Mouse (Mus musculus) liver, embryonic 14.5 days (tissue): ENCODE results near the gene Mapkapk2. TPM values are rescaled to one million over a fixed set of nuclear protein-coding genes. Genes with fewer than 3 reads are reported as not detected.

Experiments
- ATAC-seq: fragments of 200-750 bp; cut with Nextera tagmentation; 2 replicates; pipeline ENCODE4 v1.8.0; 2017; ENCODE audit warnings: moderate number of reproducible peaks, mild to moderate bottlenecking, moderate library complexity; ENCODE audit not compliant: insufficient read depth
- DNase-seq, 3 experiments: peaks; one replicate each; pipeline ENCODE4 v3.0.0-alpha.2; 2012 to 2013; ENCODE audit warnings: low read depth in 3 of 3, low spot score in 3 of 3
- H3K27ac ChIP-seq: fragments of 300-500 bp; sonication (generic); 2 replicates; pipeline ENCODE4 v1.5.1; 2014; ENCODE audit warnings: moderate library complexity, mild to moderate bottlenecking, control low read depth, inconsistent platforms
- H3K27me3 ChIP-seq: fragments of 300-500 bp; sonication (generic); 2 replicates; pipeline ENCODE4 v1.6.1; 2014; ENCODE audit warnings: mild to moderate bottlenecking, low read length, moderate library complexity; ENCODE audit not compliant: control insufficient read depth, insufficient read depth
- H3K36me3 ChIP-seq: fragments of 300-500 bp; sonication (generic); replicated peaks from 2 replicates; pipeline ENCODE4 v1.6.1; 2014; ENCODE audit warnings: low read depth; ENCODE audit not compliant: control insufficient read depth, insufficient read depth
- H3K4me1 ChIP-seq, 2 experiments: fragments of 200-500 bp in 1 of 2; fragments of 300-500 bp in 1 of 2; sonication (generic) in 1 of 2; replicated peaks; 2 replicates each; pipeline ENCODE4 v1.6.1; 2012 to 2014; ENCODE audit warnings: antibody characterized with exemption in 1 of 2, inconsistent platforms in 1 of 2, low read length in 1 of 2; ENCODE audit not compliant: control insufficient read depth in 2 of 2, insufficient read depth in 2 of 2
- H3K4me2 ChIP-seq: fragments of 300-500 bp; sonication (generic); 2 replicates; pipeline ENCODE4 v1.6.1; 2014; ENCODE audit warnings: low read depth, mild to moderate bottlenecking, control low read depth, moderate library complexity
- H3K4me3 ChIP-seq, 2 experiments: fragments of 200-500 bp in 1 of 2; fragments of 300-500 bp in 1 of 2; sonication (generic) in 1 of 2; 2 replicates each; pipeline ENCODE4 v1.5.1; 2012 to 2014; ENCODE audit warnings: low read depth in 2 of 2, low read length in 2 of 2, mild to moderate bottlenecking in 2 of 2, control low read depth in 1 of 2, inconsistent platforms in 1 of 2, moderate library complexity in 1 of 2; ENCODE audit not compliant: insufficient read depth in 1 of 2
- H3K9ac ChIP-seq: fragments of 300-500 bp; sonication (generic); replicated peaks from 2 replicates; pipeline ENCODE4 v1.6.1; 2014; ENCODE audit warnings: mild to moderate bottlenecking, control low read depth, moderate library complexity
- H3K9me3 ChIP-seq: fragments of 300-500 bp; sonication (generic); 2 replicates; pipeline ENCODE4 v1.6.1; 2016; ENCODE audit warnings: low read length, mixed read lengths; ENCODE audit not compliant: control insufficient read depth
- CTCF ChIP-seq: IDR thresholded peaks from 2 replicates; pipeline ENCODE4 v1.5.1; 2016; ENCODE audit warnings: antibody characterized with exemption, low read depth, control low read depth
- EP300 ChIP-seq: IDR thresholded peaks from 2 replicates; pipeline ENCODE4 v1.6.1; 2016; ENCODE audit warnings: antibody characterized with exemption, low read depth
- WGBS: fragments of 180-500 bp; shearing (Covaris S2); extraction: QIAGEN DNeasy Blood & Tissue Kit; methylation state at CpG from one replicate; pipeline ENCODE4 v1.1.7; 2014; ENCODE audit not compliant: insufficient replicate concordance; 5-methylcytosine and 5-hydroxymethylcytosine counted together
- polyA plus RNA-seq, 2 experiments: library from polyadenylated mRNA; depleted of rRNA in 1 of 2; stranded (reverse) in 1 of 2; unstranded in 1 of 2; fragments of >200 nt; fragmentation: Nextera tagmentation in 1 of 2; extraction: Ambion mirVana in 1 of 2; gene quantifications; 2 replicates each; pipeline versions ENCODE4 v1.2.1 to v1.2.3; 2012 to 2014

The Mapkapk2 gene
- polyA plus RNA-seq, 2 experiments = 12.9 to 13.6 TPM

GRCm38 (mm10) chr1:131115932-131116331 is 18.3 kb upstream of the Mapkapk2 start:
- H3K4me2 ChIP-seq = no peak overlapping the region
- H3K4me3 ChIP-seq = no peak overlapping the region
- no peak overlapping the region for H3K27ac ChIP-seq
- no peaks in the 10 kb centered on the region for H3K9me3 ChIP-seq
- TF ChIP-seq EP300 (no peak), CTCF (peak; percentile 87)
- ATAC-seq (peak; percentile 44; the same call in 1 of the 2 replicates), DNase-seq (peak in 2 of 3 experiments; percentile 52 to 66)
- no peaks in the 10 kb centered on the region for H3K36me3 ChIP-seq
- H3K9ac ChIP-seq = no peak overlapping the region
- WGBS = 6% methylated on average over 6 of the region's 6 CpGs
- H3K4me1 ChIP-seq = peaks cover 0 to 9% of the 10 kb centered on the region in 2 experiments; a peak in 2 of 4 replicates
- H3K27me3 ChIP-seq = no peaks in the 10 kb centered on the region; the same call in 1 of the 2 replicates

- no peak for DNase-seq
- no peak for ATAC-seq
- Histone ChIP-seq H3K36me3 (no peaks in the 10 kb centered on the region), H3K9ac (no peak overlapping the region), H3K4me2 (no peak overlapping the region), H3K27me3 (no peaks in the 10 kb centered on the region; the same call in 1 of the 2 replicates), H3K9me3 (no peaks in the 10 kb centered on the region), H3K4me3 (no peak overlapping the region), H3K27ac (no peak overlapping the region), H3K4me1 (peaks cover 0 to 14% of the 10 kb centered on the region in 2 experiments; a peak in 2 of 4 replicates)
- 36% methylated on average over 6 of the region's 6 CpGs for WGBS
- TF ChIP-seq CTCF (peak; percentile 32; the same call in 1 of the 2 replicates), EP300 (no peak)
Observed at GRCm38 (mm10) chr1:131112576-131112975, 14.9 kb upstream of the Mapkapk2 start.

GRCm38 (mm10) chr1:131110525-131111106 is 13.0 kb upstream of the Mapkapk2 start:
- Histone ChIP-seq H3K27ac (no peak overlapping the region), H3K27me3 (no peaks in the 10 kb centered on the region; the same call in 1 of the 2 replicates), H3K9me3 (no peaks in the 10 kb centered on the region), H3K4me3 (no peak overlapping the region), H3K4me1 (peaks cover 0 to 14% of the 10 kb centered on the region in 2 experiments; a peak in 2 of 4 replicates), H3K9ac (no peak overlapping the region), H3K36me3 (no peaks in the 10 kb centered on the region), H3K4me2 (no peak overlapping the region)
- 29% methylated on average over 12 of the region's 12 CpGs for WGBS
- TF ChIP-seq CTCF = no peak
- no peak for TF ChIP-seq EP300
- DNase-seq (no peak), ATAC-seq (no peak)

- DNase-seq = no peak
- Histone ChIP-seq H3K9ac (no peak overlapping the region), H3K27me3 (no peaks in the 10 kb centered on the region), H3K4me1 (peaks cover 0 to 24% of the 10 kb centered on the region in 2 experiments; a peak in 2 of 4 replicates), H3K9me3 (no peaks in the 10 kb centered on the region), H3K36me3 (no peaks in the 10 kb centered on the region), H3K4me2 (no peak overlapping the region), H3K27ac (no peak overlapping the region), H3K4me3 (no peak overlapping the region)
- ATAC-seq = peak; percentile 40; the same call in 1 of the 2 replicates
- 59% methylated on average over 10 of the region's 10 CpGs for WGBS
- no peak for TF ChIP-seq EP300
Observed at GRCm38 (mm10) chr1:131107575-131108308, 10.1 kb upstream of the Mapkapk2 start.

GRCm38 (mm10) chr1:131103776-131104424 is 6.3 kb upstream of the Mapkapk2 start:
- Histone ChIP-seq H3K4me1 (peaks cover 0 to 15% of the 10 kb centered on the region in 2 experiments; a peak in 2 of 4 replicates), H3K4me3 (no peak overlapping the region), H3K9me3 (no peaks in the 10 kb centered on the region), H3K36me3 (no peaks in the 10 kb centered on the region), H3K4me2 (no peak overlapping the region), H3K9ac (no peak overlapping the region), H3K27me3 (no peaks in the 10 kb centered on the region), H3K27ac (no peak overlapping the region)
- TF ChIP-seq CTCF (no peak), EP300 (no peak)
- DNase-seq (no peak), ATAC-seq (peak; percentile 24; the same call in 1 of the 2 replicates)
- 22% methylated on average over 10 of the region's 10 CpGs for WGBS
